Mouse (Mus musculus) erythroblast, embryonic 14.5 days (primary cell): Measurements from ENCODE around the gene Opa3. TPM values are rescaled to one million over a fixed set of nuclear protein-coding genes. Genes with fewer than 3 reads are reported as not detected.

Source experiments
- H3K27me3 ChIP-seq: 2 replicates; pipeline ENCODE4 v1.6.1; 2012; ENCODE audit warnings: inconsistent platforms; ENCODE audit not compliant: control insufficient read depth
- H3K36me3 ChIP-seq: 2 replicates; pipeline ENCODE4 v1.6.1; 2012; ENCODE audit warnings: mild to moderate bottlenecking, inconsistent platforms; ENCODE audit not compliant: control insufficient read depth
- H3K4me1 ChIP-seq: 2 replicates; pipeline ENCODE4 v1.6.1; 2012; ENCODE audit warnings: inconsistent platforms; ENCODE audit not compliant: control insufficient read depth
- H3K4me3 ChIP-seq: replicated peaks from 2 replicates; pipeline ENCODE3; 2012; ENCODE audit warnings: moderate library complexity, mild to moderate bottlenecking, inconsistent platforms
- H3K9me3 ChIP-seq: 2 replicates; pipeline ENCODE4 v1.6.1; 2012; ENCODE audit warnings: low read length, inconsistent platforms, mixed read lengths; ENCODE audit not compliant: control insufficient read depth
- GATA1 ChIP-seq: IDR thresholded peaks from 2 replicates; pipeline ENCODE4 v1.6.1; 2012; ENCODE audit warnings: low read length, inconsistent platforms, mixed read lengths
- TAL1 ChIP-seq: IDR thresholded peaks from 3 replicates; pipeline ENCODE4 v1.6.1; 2012; ENCODE audit warnings: low read length, inconsistent platforms, mixed read lengths
- polyA plus RNA-seq: library from polyadenylated mRNA; stranded (reverse); fragments of >175 nt; gene quantifications from 2 replicates; pipeline ENCODE4 v1.2.3, GENCODE M21; 2012

Opa3 gene
- polyA plus RNA-seq, 1 experiment = 2.1 TPM

DNA sequence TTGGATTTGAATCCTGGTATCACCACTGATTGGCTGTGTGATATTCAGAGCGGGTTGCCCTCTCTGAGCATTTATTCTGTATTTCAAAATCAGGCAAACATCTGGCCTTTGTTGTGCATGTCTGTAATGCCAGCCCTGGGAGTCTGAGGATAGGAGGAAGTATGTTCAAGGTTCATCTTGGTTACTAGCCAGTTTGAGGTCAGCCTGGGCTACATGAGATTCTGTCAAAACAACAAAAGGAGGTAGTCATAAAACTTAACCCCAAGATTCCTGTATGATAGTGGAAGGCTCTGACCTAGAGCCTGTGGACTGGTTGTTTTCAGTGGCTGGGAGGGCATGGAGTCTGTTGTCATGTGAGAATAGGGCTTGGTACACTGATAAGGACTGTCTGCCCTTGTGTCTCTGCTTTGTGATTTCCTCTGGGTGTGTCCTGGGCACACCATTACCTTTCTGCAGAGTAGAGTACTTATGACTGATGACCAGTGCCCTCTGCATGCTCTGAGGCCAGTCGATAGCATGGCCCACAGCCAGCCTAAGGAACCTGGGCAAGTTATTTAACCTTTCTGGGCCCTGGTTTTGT lies 7.0 kb downstream of the Opa3 start:
- H3K27me3 ChIP-seq = no peaks in the 10 kb centered on the region
- H3K36me3 ChIP-seq = peaks cover 71% of the 10 kb centered on the region
- no peak overlapping the region for H3K4me3 ChIP-seq
- H3K4me1 ChIP-seq = peaks cover 90% of the 10 kb centered on the region
- TF ChIP-seq GATA1 (no peak), TAL1 (no peak)
- no peaks in the 10 kb centered on the region for H3K9me3 ChIP-seq

DNA sequence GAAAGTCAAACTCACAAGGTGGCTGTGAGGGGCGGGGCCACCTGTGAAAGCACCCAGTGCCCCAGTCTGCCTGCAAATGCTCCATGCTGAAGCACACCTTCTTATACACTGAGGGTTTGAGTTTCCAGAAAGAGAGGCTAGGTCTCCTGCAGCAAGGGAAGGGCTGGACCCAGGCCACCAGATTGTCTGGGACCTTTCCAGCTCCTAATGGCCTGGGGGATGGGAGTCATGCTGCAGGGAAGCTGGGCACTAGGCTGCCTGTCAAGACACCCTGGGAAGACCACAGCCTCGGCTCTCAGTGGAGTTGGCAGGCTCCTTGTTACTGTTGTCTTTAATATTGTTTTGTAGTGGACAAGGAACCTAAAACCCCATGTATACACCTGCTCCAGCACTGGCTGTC lies 8.3 kb downstream of the Opa3 start:
- Histone ChIP-seq H3K4me3 (no peak overlapping the region), H3K36me3 (peaks cover 70% of the 10 kb centered on the region), H3K4me1 (peaks cover 90% of the 10 kb centered on the region), H3K9me3 (no peaks in the 10 kb centered on the region), H3K27me3 (no peaks in the 10 kb centered on the region)
- TF ChIP-seq GATA1 (no peak), TAL1 (no peak)

DNA sequence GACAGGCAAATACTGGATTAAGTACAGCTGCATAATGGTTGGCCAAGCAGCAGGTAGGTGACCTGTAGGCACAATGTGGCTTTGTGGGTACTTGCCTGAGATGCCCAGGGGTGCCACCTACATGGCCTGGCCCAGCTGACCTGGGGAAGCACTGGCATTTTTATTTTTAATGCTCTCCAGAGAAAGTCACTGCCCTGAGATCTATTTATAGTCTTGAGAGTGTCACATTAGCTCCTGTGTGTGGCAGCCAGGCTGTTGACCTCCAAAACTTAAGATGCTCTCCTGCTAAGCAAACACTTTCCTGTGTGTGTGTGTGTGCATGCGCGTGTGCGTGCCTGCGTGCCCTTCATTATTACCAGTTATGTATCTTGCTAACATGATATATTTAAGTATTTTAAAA lies 10.2 kb downstream of the Opa3 start:
- Histone ChIP-seq H3K27me3 (no peaks in the 10 kb centered on the region), H3K36me3 (peaks cover 64% of the 10 kb centered on the region), H3K4me3 (no peak overlapping the region), H3K4me1 (peaks cover 88% of the 10 kb centered on the region), H3K9me3 (no peaks in the 10 kb centered on the region)
- TF ChIP-seq GATA1 (no peak), TAL1 (no peak)

DNA sequence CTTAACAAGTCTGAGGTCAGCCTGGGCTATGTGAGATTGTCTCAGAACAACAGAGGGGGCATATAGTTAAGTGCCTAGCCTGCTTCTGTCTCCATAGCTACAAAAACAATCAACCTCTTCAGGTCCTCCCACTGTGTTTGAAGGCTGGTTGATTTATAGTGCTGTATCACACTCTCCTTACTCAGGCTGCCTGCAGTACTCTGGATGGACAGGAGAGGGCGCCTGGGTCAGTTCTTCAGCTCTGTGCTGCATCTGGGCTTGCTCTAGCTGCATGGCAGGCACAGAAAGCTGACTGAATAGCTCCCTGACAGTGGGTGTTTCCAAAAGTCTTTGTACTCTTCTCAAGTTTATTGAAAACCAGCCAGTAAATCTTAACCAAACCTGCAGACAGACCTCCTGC lies 11.3 kb downstream of the Opa3 start:
- TF ChIP-seq TAL1 = no peak
- TF ChIP-seq GATA1 = no peak
- H3K9me3 ChIP-seq = no peaks in the 10 kb centered on the region
- peaks cover 97% of the 10 kb centered on the region for H3K4me1 ChIP-seq
- H3K4me3 ChIP-seq = peak overlapping the region; percentile 52
- no peaks in the 10 kb centered on the region for H3K27me3 ChIP-seq
- H3K36me3 ChIP-seq = peaks cover 65% of the 10 kb centered on the region

DNA sequence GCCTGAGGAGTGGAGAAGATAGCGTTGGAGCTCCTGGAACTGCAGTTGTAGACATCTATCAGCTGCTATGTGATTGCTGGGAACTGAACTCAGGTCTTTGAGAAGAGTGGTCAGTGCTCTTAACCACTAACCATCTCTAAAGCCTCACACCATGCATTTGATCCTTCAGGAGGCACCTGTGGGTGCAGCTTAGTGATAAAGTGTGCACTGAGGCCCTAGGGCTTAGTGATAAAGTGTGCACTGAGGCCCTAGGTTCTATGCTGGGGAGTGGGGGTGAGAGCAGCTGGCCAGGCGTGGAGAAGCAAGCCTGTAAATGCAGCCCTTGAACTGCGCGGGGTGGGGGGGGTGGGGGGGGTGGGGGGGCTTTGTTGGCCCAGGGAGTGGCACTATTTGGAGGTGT lies 11.9 kb downstream of the Opa3 start:
- no peaks in the 10 kb centered on the region for H3K27me3 ChIP-seq
- H3K4me1 ChIP-seq = peaks cover 97% of the 10 kb centered on the region
- TF ChIP-seq TAL1 (peak; percentile 50), GATA1 (no peak)
- peak overlapping the region; percentile 52 for H3K4me3 ChIP-seq
- H3K9me3 ChIP-seq = no peaks in the 10 kb centered on the region
- H3K36me3 ChIP-seq = peaks cover 66% of the 10 kb centered on the region

DNA sequence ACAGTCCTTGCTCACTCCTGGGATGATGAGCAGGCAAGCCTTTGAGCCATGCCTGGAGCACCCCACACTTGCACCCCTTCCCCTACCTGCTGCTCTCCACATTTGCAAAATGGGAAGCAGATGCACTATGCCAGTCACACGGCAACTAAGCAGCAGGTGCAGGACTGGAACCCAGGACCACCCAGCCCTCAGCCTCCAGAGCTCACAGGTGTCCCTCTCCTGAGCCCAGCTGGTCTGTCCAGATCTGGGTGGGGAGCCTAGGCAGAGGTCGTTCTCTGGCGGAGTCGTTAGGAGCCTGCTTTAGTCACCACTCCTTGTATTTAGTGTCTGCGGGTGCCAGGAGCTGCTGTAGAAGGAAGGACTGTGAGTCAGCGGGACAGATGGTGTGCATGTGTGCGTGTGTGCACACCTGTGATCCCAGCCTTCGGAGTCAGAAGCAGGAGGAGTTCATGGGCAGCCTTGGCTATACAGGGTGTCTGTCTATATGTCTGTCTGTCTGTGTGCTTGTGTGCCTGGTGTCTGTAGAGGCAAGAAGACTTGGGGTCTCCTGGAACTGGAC lies 12.8 kb downstream of the Opa3 start:
- TF ChIP-seq GATA1 (no peak), TAL1 (no peak)

DNA sequence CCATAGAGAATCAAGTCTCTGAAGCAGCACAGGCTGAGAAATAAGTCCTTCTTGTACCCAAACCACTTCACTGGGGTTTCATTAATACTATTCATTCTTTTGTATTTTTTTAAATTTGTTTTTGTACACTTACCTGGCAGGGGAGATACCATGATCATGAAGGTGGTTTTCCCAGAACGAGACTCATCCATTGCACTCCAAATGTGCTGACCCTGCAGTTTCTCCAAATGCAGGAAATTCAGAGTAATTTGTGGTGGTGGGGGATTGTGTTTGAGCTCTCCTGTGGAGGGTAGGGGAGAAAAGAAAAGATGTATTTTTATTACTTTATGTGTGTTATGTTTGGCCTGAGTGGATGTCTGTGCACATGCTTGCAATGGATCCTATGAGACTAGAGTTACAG lies 13.9 kb downstream of the Opa3 start:
- Histone ChIP-seq H3K9me3 (no peaks in the 10 kb centered on the region), H3K27me3 (no peaks in the 10 kb centered on the region), H3K36me3 (peaks cover 71% of the 10 kb centered on the region), H3K4me3 (no peak overlapping the region), H3K4me1 (peaks cover 97% of the 10 kb centered on the region)
- no peak for TF ChIP-seq TAL1
- TF ChIP-seq GATA1 = no peak

More for the DNA sequence above, 12.8 kb downstream of the Opa3 start:
- H3K9me3 ChIP-seq = no peaks in the 10 kb centered on the region
- no peaks in the 10 kb centered on the region for H3K27me3 ChIP-seq
- H3K4me3 ChIP-seq = peak overlapping the region; percentile 28
- H3K36me3 ChIP-seq = peaks cover 69% of the 10 kb centered on the region
- H3K4me1 ChIP-seq = peaks cover 97% of the 10 kb centered on the region

DNA sequence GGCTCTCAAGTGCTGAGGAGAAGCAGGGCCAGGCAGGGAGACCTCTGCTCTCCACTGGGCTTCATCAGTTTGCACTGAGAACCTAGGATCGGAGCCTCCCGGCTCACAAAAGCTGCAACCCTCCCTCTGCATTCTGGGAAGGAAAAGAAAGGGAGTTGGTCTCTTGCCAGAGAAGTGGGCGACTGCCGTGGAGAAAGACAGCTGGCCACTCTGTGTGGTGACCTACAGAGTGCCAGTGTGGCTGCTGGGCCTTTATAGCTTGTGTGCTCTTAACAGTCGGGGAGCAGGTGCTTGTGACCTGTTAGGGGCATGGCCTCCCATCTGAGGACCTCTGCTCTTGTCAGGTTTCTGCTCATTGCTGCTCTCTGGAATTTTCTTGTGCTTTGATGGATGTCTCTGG lies 15.7 kb downstream of the Opa3 start:
- Histone ChIP-seq H3K4me3 (no peak overlapping the region), H3K9me3 (no peaks in the 10 kb centered on the region; the same call in 1 of the 2 replicates), H3K36me3 (peaks cover 72% of the 10 kb centered on the region), H3K4me1 (peaks cover 90% of the 10 kb centered on the region), H3K27me3 (no peaks in the 10 kb centered on the region)
- TF ChIP-seq GATA1 (no peak), TAL1 (no peak)

DNA sequence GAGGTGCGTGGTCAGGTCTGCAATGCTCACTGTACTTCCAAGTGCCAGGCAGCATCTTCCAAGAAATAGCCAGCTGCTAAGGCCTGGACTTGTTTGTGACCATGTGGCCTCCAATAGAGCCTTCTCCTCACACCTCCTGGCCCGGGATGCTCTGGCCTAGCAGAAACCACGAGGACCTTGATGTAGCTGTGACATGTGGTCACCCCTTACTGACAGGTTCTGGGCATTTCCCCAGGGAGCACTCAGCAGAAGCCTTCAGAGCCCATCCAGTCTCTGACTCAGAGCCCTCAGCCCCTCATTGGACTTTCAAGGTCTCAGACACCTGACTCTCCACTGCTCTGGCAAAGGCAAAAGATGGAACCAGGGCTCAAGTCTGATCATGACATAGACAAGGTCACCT lies 16.9 kb downstream of the Opa3 start:
- H3K4me3 ChIP-seq = no peak overlapping the region
- peaks cover 76% of the 10 kb centered on the region for H3K36me3 ChIP-seq
- peaks cover 83% of the 10 kb centered on the region for H3K4me1 ChIP-seq
- H3K9me3 ChIP-seq = no peaks in the 10 kb centered on the region; the same call in 1 of the 2 replicates
- TF ChIP-seq GATA1 (no peak), TAL1 (no peak)
- H3K27me3 ChIP-seq = no peaks in the 10 kb centered on the region

DNA sequence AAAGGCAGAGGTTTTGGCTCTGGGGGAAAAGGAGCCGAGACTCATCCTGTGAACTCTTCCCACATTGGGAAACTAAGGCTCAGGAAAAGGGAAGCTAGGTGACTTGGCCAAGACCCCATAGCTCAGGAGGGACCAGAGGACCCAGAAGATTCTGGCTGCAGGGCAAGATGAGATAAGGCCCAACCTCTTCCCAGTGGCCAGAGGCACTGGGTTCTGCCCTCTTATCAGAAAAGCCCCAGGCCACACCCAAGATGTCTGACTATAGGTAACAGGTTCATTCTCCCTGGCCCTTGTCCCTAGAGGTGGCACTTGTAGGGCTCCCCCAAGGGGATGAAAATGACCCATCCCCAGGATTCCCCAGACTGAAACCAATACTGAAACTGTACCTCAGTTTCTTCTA lies 18.7 kb downstream of the Opa3 start:
- peaks cover 60% of the 10 kb centered on the region for H3K36me3 ChIP-seq
- no peaks in the 10 kb centered on the region for H3K27me3 ChIP-seq
- H3K9me3 ChIP-seq = no peaks in the 10 kb centered on the region; the same call in 1 of the 2 replicates
- H3K4me1 ChIP-seq = peaks cover 74% of the 10 kb centered on the region
- TF ChIP-seq TAL1 (no peak), GATA1 (peak; percentile 69)
- H3K4me3 ChIP-seq = peak overlapping the region; percentile 9
